Mouse (Mus musculus) erythroid progenitor cell, adult 5-6 weeks (primary cell): ENCODE data around the gene Actc1. TPM values are rescaled to one million over a fixed set of nuclear protein-coding genes. Genes with fewer than 3 reads are reported as not detected.

ENCODE experiments used
- ATAC-seq: replicated peaks from 2 replicates; pipeline ENCODE4 v1.8.0; 2016; ENCODE audit warnings: moderate number of reproducible peaks, mild to moderate bottlenecking, moderate TSS enrichment, inconsistent platforms; ENCODE audit not compliant: poor library complexity, low FRiP score, severe bottlenecking
- total RNA-seq, 2 experiments: library from RNA; stranded (forward) in 1 of 2; stranded (reverse) in 1 of 2; fragments of 150-400 nt in 1 of 2; fragments of 186-747, 209-891 nt in 1 of 2; gene quantifications; 2 replicates each; pipeline versions ENCODE4 v1.2.3 to v1.2.4; 2015 to 2017; ENCODE audit warnings: low replicate concordance in 2 of 2

Gene Actc1
- total RNA-seq, 2 experiments from 2014 or later, result not detected

- no peak for ATAC-seq
These were observed 2.1 kb downstream of the Actc1 start for GRCm38 (mm10) chr2:114051111-114051870.

GRCm38 (mm10) chr2:114050150-114050549 is 3.2 kb downstream of the Actc1 start:
- ATAC-seq, result no peak

DNA sequence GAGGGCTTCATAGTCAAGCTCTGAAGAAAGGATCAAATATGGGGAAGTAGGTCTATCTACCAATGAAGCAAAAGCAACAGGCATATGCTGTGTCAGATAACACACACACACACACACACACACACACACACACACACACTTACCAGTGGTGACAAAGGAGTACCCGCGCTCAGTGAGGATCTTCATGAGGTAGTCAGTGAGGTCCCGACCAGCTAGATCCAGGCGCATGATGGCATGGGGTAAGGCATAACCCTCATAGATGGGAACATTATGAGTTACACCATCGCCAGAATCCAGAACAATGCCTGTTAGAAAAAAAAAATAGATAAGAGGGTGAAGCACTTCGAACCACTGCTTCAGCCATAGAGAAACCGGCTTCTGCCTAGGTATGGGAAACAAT is 4.0 kb downstream of the Actc1 start:
- no peak for ATAC-seq

DNA sequence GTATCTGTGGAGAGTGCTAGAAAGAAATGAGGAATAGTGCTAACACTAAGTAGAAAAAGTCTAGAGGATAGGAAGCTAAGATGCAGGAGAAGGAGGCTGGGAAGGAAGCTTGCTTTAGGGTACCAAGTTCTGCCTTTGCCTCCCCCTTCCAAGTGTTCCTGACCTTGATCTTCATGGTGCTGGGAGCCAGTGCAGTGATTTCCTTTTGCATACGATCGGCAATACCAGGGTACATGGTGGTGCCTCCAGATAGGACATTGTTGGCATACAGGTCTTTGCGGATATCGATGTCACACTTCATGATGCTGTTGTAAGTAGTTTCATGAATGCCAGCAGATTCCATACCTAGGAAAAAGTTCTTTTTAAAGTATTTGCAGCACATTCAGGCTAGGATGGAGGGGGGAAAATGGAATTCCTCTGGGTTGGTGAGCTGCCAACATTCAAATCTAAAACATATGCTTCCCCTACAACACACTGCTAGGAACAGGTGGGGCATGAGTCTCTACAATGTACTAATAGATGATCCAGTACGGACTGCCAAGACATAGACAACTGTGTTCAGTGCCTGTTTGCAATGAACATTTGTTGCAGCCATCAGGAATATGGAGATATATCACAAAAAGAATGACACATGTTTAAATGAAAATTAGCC is 5.3 kb downstream of the Actc1 start:
- ATAC-seq, result no peak

- no peak for ATAC-seq
These were observed 7.1 kb downstream of the Actc1 start for GRCm38 (mm10) chr2:114046151-114046664.

DNA sequence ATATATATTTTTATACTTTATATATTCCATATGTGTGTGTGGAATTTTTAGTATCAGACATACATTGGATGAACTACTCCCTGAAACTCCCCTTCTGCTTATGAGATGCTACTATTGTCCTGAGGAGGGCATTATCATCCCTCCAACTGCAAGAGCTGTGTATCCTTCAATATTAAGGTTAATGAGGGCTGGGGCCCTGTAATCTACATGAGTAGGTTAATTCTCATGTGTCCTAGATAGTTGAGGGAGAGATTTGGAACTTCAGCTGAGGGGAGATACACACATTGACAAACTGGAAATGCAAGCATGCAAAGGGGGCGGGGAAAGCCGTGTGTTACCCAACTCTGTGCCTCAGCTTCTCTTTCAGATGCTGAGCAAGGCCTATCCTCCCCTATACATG is 15.4 kb downstream of the Actc1 start:
- no peak for ATAC-seq

DNA sequence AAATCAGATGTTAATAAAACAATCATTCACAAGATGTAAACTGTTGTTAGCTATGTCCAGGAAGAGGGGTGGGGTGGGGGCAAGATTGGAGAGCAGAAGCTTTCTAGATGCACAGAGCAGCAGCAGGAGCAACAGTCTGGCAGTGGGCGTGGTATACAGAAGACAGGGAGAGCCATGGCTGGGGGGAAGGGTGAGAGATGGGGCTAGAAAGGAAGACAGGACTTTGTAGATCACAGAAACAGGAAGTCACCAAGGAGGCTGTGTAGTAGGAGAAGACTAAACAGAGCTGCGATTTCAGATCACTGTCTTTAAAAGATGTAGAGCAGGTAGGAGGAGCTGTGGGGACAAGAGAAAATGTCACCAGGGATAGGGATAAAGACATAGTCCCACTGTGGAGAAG is 21.1 kb downstream of the Actc1 start:
- ATAC-seq, result no peak

- no peak for ATAC-seq
These were observed 30.0 kb downstream of the Actc1 start for GRCm38 (mm10) chr2:114023383-114023782.

- no peak for ATAC-seq
These were observed 33.2 kb downstream of the Actc1 start for GRCm38 (mm10) chr2:114020210-114020563.

DNA sequence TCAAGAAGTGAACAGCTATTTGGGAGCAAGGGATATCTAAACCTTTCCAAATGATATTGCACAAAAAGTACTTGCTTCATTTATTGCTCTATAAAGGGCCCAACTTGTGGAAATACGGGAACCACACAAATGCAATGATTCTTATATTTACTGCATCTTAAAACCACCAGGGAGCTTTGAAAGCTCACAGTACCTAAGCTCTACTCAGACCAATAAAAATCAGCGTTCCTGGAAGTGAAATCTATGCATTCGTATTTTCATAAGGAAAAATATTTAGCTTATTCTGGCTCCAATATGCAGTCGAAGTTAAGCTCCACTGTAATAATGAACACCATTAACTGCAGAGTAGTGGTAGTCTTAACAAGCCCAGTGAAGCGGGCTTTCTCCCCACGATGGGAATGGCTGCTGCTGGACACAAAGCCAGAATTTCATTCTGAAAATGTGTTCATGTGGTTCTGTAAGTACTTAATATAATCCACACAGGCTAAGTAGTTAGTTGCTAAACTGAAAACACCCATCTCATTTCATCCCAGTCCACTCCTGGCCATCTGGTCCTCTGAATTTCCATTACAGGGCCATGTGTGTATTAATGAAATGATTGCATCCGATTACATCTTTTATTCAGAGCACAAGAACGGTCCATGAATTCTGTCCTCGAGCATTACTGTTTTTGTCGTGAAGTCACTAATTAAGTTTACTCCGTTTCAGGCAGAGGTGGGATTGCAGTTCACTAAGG is 33.7 kb downstream of the Actc1 start:
- no peak for ATAC-seq

- ATAC-seq, result no peak
These were observed 35.2 kb downstream of the Actc1 start for GRCm38 (mm10) chr2:114018136-114018535.

- no peak for ATAC-seq
These were observed 38.5 kb downstream of the Actc1 start for GRCm38 (mm10) chr2:114014839-114015238.

- no peak for ATAC-seq
These were observed 39.5 kb downstream of the Actc1 start for GRCm38 (mm10) chr2:114013846-114014245.

DNA sequence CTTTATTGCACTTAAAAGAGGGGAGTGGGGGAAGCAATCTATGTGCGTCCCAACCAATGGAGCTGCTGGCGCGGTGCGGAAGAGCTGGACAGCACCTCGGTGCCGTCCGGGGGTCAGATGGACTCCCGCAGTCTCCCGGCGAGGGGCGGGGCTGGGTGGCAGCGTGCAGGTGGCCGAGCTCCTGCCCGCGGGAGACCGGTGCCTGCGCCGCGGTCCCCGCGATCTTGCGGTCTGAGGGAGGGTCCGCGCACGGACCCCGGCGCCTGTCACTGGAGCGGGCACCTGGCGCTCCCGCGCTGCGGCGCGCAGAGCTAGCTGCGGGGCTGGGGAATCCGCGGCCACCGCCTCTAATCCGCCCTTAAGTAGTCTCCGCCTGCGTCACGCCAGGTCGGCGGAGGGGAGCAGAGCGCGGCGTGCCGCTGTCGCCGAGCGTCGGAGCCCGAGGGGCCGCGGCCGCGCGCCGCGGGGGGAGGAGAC is 40.0 kb downstream of the Actc1 start, which contains the start of gene Gjd2:
TSS of gene Gjd2 (minus strand) at position 325 of the 477 bp plus-strand sequence.
- ATAC-seq, result no peak

DNA sequence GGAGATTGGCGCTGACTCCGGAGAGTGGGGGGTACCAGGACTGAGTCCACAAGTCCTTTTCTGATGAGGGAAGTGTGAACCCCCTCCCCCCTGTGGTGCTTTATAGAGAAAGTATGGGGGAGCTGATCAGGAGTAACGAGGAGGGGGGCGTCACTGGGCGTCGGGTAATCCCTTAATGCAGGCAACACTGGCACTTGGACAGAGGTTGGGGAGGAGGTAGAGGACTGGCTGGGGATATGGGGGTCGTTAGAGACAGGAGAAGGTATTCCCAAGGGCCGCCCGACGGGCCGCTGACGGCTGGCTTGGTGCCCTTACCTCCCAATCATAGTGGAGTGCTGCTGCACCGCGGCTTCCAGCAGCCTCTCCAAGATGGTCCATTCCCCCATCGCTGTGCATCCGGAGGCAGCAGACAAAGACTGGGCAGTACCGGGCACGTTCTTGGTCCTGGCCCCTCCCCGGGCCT is 40.6 kb downstream of the Actc1 start:
- ATAC-seq, result no peak

DNA sequence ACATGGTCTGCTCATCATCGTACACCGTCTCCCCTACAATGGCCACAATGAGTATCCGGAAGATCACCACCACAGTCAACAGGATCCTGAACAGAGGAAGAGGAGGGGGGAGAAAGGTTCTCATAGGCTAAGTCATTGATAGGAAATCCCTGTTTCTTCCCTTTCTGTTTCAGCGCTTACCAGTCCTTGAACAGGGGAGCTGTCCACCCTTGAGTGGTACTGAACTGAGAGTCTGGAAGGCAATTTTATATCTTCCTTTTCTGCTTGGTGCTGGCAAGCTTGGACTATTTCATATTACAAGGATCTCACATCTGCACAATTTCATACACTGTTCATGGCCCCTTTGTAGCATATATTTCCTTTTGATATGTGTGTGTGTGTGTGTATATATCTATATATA is 41.5 kb downstream of the Actc1 start:
- no peak for ATAC-seq

DNA sequence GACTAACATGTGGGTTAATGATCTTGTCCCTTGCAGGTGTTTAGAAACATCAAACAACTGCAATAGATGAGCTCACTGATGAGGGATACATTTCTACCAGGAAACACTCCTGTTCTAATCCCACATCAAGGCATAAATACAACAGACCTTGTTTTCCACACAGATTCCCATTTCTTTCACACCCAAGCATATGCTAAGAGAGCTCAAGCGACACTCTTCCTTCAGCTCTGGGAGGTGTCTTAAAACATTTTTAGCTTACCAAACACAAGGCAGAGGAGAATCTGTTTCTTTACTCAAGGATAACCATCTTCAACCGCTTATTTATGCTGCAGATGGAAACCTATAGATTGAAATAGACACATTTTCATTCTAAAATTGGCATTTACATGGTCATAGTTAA is 45.0 kb downstream of the Actc1 start:
- ATAC-seq, result no peak

DNA sequence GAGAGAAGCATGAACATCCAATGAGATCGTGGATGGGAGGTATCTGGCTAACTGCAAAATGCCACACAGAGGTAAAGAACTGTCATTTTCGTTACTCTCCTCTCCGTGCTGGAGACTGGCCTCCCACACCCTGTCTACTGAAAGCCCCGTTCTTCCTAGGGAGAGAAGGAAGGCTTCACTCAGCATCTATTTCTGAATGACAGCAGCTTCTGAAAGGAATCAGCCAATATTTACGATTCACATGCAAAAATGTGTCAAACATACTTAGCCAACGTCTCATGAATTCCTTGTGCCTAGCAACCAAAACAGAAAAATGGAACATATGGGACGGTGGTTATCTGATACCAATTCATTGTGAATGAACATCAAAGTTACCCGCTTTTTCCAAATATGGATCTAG is 55.9 kb downstream of the Actc1 start:
- ATAC-seq, result no peak
